Mouse (Mus musculus) adrenal gland, postnatal 25 days (tissue): ENCODE results near the gene Serinc5. TPM values are rescaled to one million over a fixed set of nuclear protein-coding genes. Genes with fewer than 3 reads are reported as not detected.
A peak's percentile ranks its signal among the peaks of the same experiment; 100 is the strongest.

ENCODE experiments used
- DNase-seq: peaks from one replicate; pipeline ENCODE4 v3.0.0; 2021; ENCODE audit warnings: mixed read lengths
- total RNA-seq: library from RNA; stranded (reverse); gene quantifications from 2 replicates; pipeline ENCODE4 v1.2.3, GENCODE M21; 2021

Serinc5 gene
- total RNA-seq, 1 experiment from 2014 or later = 74.2 TPM

DNA sequence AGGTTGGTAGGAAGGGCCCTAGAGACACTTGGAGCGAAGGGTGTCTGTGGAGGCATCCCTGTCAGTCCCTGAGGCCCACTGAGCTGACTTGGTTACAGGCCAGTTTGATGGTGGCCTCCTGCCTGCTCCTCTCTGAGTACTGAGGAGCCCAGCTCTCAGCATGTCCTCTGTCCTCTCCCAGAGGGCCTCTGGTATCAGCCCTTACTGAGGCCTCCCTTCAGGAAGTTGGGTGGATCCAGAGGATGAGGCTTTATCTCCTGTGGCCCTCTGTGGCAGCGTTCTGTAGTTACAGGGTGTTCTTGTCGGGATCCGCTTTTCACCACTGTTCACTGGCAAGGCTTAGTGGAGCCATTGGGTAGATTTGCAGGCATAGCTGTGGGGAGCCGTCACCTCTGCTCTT, 132.4 kb downstream of the Serinc5 start:
- DNase-seq = no peak

DNA sequence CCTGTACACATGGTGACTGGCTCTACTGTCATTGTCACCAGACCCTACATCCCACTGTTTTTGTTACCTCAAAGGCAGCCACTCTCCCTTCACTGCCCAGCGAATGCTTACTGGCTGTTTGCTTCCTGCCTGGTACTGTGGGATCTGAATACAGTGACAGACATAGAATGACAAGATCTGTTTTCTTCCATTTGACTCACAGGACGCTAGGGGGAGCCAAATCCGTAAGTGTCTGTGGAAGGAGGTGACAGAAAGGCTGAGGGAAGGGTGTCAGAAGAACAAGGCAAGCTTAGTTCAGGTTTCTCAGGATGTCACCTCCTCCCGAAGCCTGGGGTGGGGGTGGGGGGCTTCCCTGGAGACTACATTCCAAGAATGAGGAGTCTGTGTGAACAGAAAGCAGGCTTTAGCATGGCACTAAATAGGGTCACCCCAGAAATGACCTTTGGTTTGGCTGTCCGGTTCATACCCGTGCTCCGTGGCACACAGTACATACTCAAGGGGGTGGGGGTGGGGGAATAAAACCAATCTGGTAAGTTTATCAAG, 140.2 kb downstream of the Serinc5 start:
- peak; percentile 61 for DNase-seq

DNA sequence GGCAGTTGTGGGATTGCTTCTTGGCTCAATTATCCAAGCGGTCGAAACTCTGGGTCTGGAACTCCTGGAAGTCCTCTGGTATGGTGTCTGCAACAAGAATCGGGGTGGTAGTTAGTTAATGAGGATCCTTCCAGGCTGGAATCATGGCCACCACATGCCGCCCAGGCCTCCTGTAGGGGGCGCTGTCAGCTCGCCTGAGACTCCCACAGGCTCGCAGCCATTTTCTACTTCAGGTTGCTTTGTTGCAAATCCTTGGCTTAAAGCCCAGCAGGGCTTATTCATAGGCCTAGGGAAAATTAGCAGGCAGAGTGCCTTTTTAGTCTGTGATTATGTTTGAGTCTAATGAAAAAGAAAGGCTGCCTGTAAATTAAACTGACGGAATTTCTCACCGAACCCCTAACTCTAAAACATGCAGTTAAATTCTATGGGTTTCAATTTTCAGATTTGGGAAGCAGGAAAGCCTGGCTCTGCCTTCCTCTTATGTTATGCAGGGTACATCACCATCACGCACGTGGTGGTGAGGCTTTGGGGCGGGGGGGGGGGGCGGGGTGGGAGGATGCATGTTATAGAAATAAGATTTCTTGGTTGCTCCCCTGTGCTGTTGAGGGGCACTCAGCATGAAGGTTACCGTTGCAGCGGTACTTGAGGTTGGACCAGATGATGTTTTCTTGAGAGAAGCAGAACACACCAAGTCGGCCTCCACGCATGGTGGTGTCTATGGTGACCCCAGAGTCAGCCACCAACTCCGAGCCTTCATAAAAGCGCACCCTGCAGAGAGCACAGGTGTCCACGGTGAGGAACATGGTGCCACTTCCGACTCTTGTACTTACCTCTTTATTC, 141.1 kb downstream of the Serinc5 start:
- peak; percentile 91 for DNase-seq

DNA sequence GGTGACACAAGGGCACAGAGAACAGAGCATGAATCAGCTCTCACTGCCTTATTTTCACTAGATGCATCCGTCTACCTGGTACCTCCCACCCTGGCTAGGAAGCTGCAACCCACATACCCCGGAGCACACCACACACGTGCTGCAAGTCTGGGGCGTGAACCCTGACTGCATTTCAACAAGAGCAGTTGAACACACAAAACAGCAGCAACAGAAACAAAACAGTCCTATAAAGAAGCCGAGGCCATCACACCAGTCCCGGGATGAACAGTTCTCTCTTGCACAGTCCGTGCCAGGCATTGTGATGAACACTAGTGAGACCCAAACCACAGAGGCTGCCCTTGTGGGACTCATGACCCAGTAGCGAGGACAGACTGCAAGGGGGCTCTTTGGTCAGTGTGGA, 142.8 kb downstream of the Serinc5 start:
- no peak for DNase-seq

DNA sequence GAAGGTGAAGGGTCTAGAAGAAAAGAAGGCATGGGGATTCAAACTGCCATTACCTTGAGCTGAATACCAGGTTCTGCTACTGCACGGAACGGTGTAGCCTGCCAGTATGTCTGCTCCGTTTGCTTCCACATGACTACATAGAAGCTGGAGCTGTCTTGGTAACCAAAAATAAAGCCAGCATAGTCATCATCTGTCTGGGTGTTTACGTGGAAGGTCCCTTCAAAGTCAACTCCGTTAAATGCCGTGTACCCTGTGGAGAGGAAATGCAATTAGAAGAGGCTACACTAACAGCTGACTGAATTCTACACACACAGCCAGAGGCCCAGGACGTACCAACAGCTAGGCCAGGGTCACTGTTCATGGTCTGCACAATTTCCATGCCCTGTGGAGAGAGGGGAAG, 144.1 kb downstream of the Serinc5 start:
- DNase-seq = no peak

DNA sequence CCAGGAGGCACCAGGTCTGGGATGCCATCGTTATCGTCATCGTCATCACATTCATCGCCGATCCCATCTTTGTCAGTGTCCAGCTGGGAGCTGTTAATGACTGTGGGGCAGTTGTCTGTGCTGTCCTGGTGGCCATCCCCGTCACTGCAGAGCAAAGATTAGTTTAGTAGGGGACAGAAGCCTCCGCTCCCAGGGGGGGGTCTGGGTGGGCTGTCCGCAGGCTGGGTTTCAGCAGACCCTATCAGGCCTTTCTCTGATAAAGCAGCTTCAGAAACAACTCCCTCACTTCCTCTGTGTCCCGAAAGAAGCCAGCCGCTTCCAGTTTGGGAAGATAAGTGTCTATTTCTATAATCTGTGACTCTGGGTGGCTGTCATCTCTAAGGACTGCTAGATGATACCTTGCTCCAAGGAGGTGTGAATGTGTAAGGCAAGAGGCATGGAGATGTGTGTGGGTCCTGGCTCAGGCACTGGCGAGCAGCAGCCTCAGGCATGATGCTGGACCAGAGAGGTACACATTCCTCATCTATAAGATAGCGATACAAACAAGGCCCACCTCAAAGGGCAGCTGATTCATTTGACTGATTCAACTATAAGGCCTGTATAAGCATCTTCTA, 147.2 kb downstream of the Serinc5 start:
- DNase-seq = no peak

DNA sequence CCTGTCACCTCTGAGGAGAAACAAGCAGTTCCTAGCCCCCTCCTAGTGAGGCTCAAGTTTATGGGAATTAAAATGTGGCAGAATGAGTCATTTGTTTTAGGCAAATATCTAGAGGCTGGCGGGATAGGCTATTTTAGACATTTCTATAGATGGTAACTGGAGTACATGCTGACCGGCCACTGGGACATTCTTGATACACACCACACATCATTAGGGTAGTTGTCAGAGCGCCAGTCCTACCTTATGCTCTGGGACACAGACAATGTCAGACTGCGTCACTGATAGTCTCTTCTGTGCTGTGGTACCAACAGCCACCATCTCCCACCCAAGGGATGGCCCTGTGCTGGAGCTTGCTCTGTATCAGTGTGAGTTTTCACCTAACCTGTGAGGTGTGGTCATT, 148.2 kb downstream of the Serinc5 start:
- no peak for DNase-seq

DNA sequence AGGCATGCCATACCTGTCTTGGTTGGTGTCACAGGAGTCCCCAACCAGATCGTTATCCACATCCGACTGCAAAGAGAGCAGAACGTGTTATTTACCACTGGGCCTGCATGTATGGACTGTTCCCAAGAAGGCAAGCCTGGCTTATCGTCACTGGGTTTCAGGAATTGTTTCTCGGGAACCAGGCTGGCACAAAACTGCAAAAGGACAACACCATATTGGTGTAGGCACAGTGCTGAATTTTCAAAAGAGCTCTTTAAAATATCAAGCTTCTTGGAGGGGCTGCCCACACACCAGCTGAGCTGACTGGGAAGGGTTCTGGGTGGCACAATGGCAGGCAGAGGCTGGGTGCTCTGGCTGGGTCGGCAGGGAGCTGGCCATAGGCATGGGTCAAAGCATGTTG, 149.6 kb downstream of the Serinc5 start:
- DNase-seq = no peak

Other genes starting within 250 kb of the Serinc5 start
- 1.0 and 1.5 TPM in 2 replicates for gene Ankrd34b, start 185.2 kb upstream of the Serinc5 start, total RNA-seq
- 5.4 and 8.3 TPM in 2 replicates for gene Fam151b, start 127.1 kb upstream of the Serinc5 start, total RNA-seq
- 25.6 and 27.4 TPM in 2 replicates for gene Zfyve16, start 80.2 kb upstream of the Serinc5 start, total RNA-seq
- gene Spz1, start 34.9 kb upstream of the Serinc5 start, total RNA-seq = not detected in 2 replicates
- gene Thbs4, start 183.7 kb downstream of the Serinc5 start, total RNA-seq = 3.0 and 4.9 TPM in 2 replicates
- gene Mtx3, start 233.7 kb downstream of the Serinc5 start, total RNA-seq = 22.6 and 25.0 TPM in 2 replicates